Mouse (Mus musculus): ENCODE data around the gene Ddx49. TPM values are rescaled to one million over a fixed set of nuclear protein-coding genes. Genes with fewer than 3 reads are reported as not detected.

Ddx49 gene
- polyA plus RNA-seq, 2 experiments: 20.3 to 20.8 TPM

GRCm38 (mm10) chr8:70286737-70287136, 15.6 kb downstream of the Ddx49 start:
- Histone ChIP-seq H3K36me3 (replicated peaks; ENCODE audit: control insufficient read depth, insufficient read depth, low read depth) (no peaks in the 10 kb centered on the region), H3K4me3 (ENCODE audit: insufficient read depth in 1 of 2, low read depth in 2 of 2, low read length in 2 of 2) (no peak overlapping the region), H3K9ac (replicated peaks) (no peak overlapping the region), H3K9me3 (ENCODE audit: control insufficient read depth, low read length) (no peaks in the 10 kb centered on the region; the same call in 1 of the 2 replicates), H3K4me1 (replicated peaks; ENCODE audit: control insufficient read depth in 2 of 2, insufficient read depth in 2 of 2, low read length in 1 of 2) (peaks cover 0 to 2% of the 10 kb centered on the region in 2 experiments; a peak in 1 of 4 replicates), H3K4me2 (ENCODE audit: low read depth) (no peak overlapping the region), H3K27ac (no peak overlapping the region), H3K27me3 (ENCODE audit: control insufficient read depth, insufficient read depth, low read length) (no peaks in the 10 kb centered on the region; the same call in 1 of the 2 replicates)
- DNase-seq (ENCODE audit: low read depth in 3 of 3, low spot score in 3 of 3) (no peak), ATAC-seq (ENCODE audit: insufficient read depth) (no peak)
- TF ChIP-seq EP300 (IDR thresholded peaks at IDR 0.05; ENCODE audit: low read depth) (no peak), CTCF (IDR thresholded peaks at IDR 0.05; ENCODE audit: low read depth) (peak; percentile 69)
- WGBS (ENCODE audit: insufficient replicate concordance): 75% methylated on average over 8 of the region's 8 CpGs

GRCm38 (mm10) chr8:70285304-70285703, 17.0 kb downstream of the Ddx49 start:
- Histone ChIP-seq H3K36me3 (replicated peaks; ENCODE audit: control insufficient read depth, insufficient read depth, low read depth) (no peaks in the 10 kb centered on the region), H3K27ac (no peak overlapping the region), H3K4me1 (replicated peaks; ENCODE audit: control insufficient read depth in 2 of 2, insufficient read depth in 2 of 2, low read length in 1 of 2) (peaks cover 0 to 11% of the 10 kb centered on the region in 2 experiments; a peak in 2 of 4 replicates), H3K9ac (replicated peaks) (no peak overlapping the region), H3K9me3 (ENCODE audit: control insufficient read depth, low read length) (no peaks in the 10 kb centered on the region; the same call in 1 of the 2 replicates), H3K27me3 (ENCODE audit: control insufficient read depth, insufficient read depth, low read length) (no peaks in the 10 kb centered on the region; the same call in 1 of the 2 replicates), H3K4me3 (ENCODE audit: insufficient read depth in 1 of 2, low read depth in 2 of 2, low read length in 2 of 2) (no peak overlapping the region), H3K4me2 (ENCODE audit: low read depth) (no peak overlapping the region)
- 90% methylated on average over 15 of the region's 15 CpGs for WGBS (ENCODE audit: insufficient replicate concordance)
- TF ChIP-seq CTCF (IDR thresholded peaks at IDR 0.05; ENCODE audit: low read depth) (no peak), EP300 (IDR thresholded peaks at IDR 0.05; ENCODE audit: low read depth) (no peak)
- no peak for DNase-seq (ENCODE audit: low read depth in 3 of 3, low spot score in 3 of 3)
- no peak for ATAC-seq (ENCODE audit: insufficient read depth)

GRCm38 (mm10) chr8:70284421-70284820, 17.9 kb downstream of the Ddx49 start:
- H3K27ac ChIP-seq: no peak overlapping the region
- no peak for TF ChIP-seq EP300 (IDR thresholded peaks at IDR 0.05; ENCODE audit: low read depth)
- no peak for TF ChIP-seq CTCF (IDR thresholded peaks at IDR 0.05; ENCODE audit: low read depth)
- peaks cover 0 to 11% of the 10 kb centered on the region in 2 experiments; a peak in 2 of 4 replicates for H3K4me1 ChIP-seq (replicated peaks; ENCODE audit: control insufficient read depth in 2 of 2, insufficient read depth in 2 of 2, low read length in 1 of 2)
- no peak overlapping the region for H3K4me2 ChIP-seq (ENCODE audit: low read depth)
- no peaks in the 10 kb centered on the region; the same call in 1 of the 2 replicates for H3K27me3 ChIP-seq (ENCODE audit: control insufficient read depth, insufficient read depth, low read length)
- WGBS (ENCODE audit: insufficient replicate concordance): 51% methylated on average over 5 of the region's 5 CpGs
- DNase-seq (ENCODE audit: low read depth in 3 of 3, low spot score in 3 of 3) (no peak), ATAC-seq (ENCODE audit: insufficient read depth) (no peak)
- no peak overlapping the region for H3K9ac ChIP-seq (replicated peaks)
- H3K9me3 ChIP-seq (ENCODE audit: control insufficient read depth, low read length): no peaks in the 10 kb centered on the region; the same call in 1 of the 2 replicates
- no peak overlapping the region for H3K4me3 ChIP-seq (ENCODE audit: insufficient read depth in 1 of 2, low read depth in 2 of 2, low read length in 2 of 2)
- H3K36me3 ChIP-seq (replicated peaks; ENCODE audit: control insufficient read depth, insufficient read depth, low read depth): no peaks in the 10 kb centered on the region

GRCm38 (mm10) chr8:70283136-70284077, 18.9 kb downstream of the Ddx49 start:
- no peaks in the 10 kb centered on the region; the same call in 1 of the 2 replicates for H3K9me3 ChIP-seq (ENCODE audit: control insufficient read depth, low read length)
- under 1% methylated on average over 55 of the region's 55 CpGs for WGBS (ENCODE audit: insufficient replicate concordance)
- H3K4me3 ChIP-seq (ENCODE audit: insufficient read depth in 1 of 2, low read depth in 2 of 2, low read length in 2 of 2): peak overlapping the region; percentile 65 to 71
- H3K4me2 ChIP-seq (ENCODE audit: low read depth): peak overlapping the region; percentile 74
- no peaks in the 10 kb centered on the region for H3K36me3 ChIP-seq (replicated peaks; ENCODE audit: control insufficient read depth, insufficient read depth, low read depth)
- H3K27ac ChIP-seq: no peak overlapping the region
- no peaks in the 10 kb centered on the region; the same call in 1 of the 2 replicates for H3K27me3 ChIP-seq (ENCODE audit: control insufficient read depth, insufficient read depth, low read length)
- ATAC-seq (ENCODE audit: insufficient read depth) (peak; percentile 36), DNase-seq (ENCODE audit: low read depth in 3 of 3, low spot score in 3 of 3) (no peak)
- H3K9ac ChIP-seq (replicated peaks): peak overlapping the region; percentile 46
- peaks cover 0 to 11% of the 10 kb centered on the region in 2 experiments; a peak in 2 of 4 replicates for H3K4me1 ChIP-seq (replicated peaks; ENCODE audit: control insufficient read depth in 2 of 2, insufficient read depth in 2 of 2, low read length in 1 of 2)
- no peak for TF ChIP-seq EP300 (IDR thresholded peaks at IDR 0.05; ENCODE audit: low read depth)
- no peak for TF ChIP-seq CTCF (IDR thresholded peaks at IDR 0.05; ENCODE audit: low read depth)
